Mouse (Mus musculus) heart, embryonic 10.5 days (tissue): ENCODE measurements around the gene Lrguk. TPM values are rescaled to one million over a fixed set of nuclear protein-coding genes. Genes with fewer than 3 reads are reported as not detected.

Experiments used
- DNase-seq: peaks from one replicate; pipeline ENCODE4 v3.0.0-alpha.2; 2017; ENCODE audit warnings: low spot score
- H3K27ac ChIP-seq: fragments of 300-500 bp; sonication (generic); 2 replicates; pipeline ENCODE4 v1.5.1; 2016; ENCODE audit warnings: mild to moderate bottlenecking
- H3K27me3 ChIP-seq: fragments of 300-500 bp; sonication (generic); 2 replicates; pipeline ENCODE4 v1.6.1; 2016; ENCODE audit warnings: mild to moderate bottlenecking; ENCODE audit not compliant: poor library complexity, insufficient read depth, severe bottlenecking
- H3K36me3 ChIP-seq: fragments of 300-500 bp; sonication (generic); 2 replicates; pipeline ENCODE4 v1.6.1; 2016; ENCODE audit warnings: mild to moderate bottlenecking, moderate library complexity
- H3K4me1 ChIP-seq: fragments of 300-500 bp; sonication (generic); 2 replicates; pipeline ENCODE4 v1.6.1; 2016; ENCODE audit warnings: mild to moderate bottlenecking
- H3K4me3 ChIP-seq: fragments of 300-500 bp; sonication (generic); 2 replicates; pipeline ENCODE4 v1.5.1; 2016; ENCODE audit warnings: mild to moderate bottlenecking, moderate library complexity
- H3K9me3 ChIP-seq: fragments of 300-500 bp; sonication (generic); 2 replicates; pipeline ENCODE4 v1.6.1; 2016; ENCODE audit warnings: mild to moderate bottlenecking, moderate library complexity
- WGBS: fragments of 180-500 bp; shearing (Covaris S2); methylation state at CpG from one replicate; pipeline ENCODE4 v1.1.7; 2016; 5-methylcytosine and 5-hydroxymethylcytosine counted together
- polyA plus RNA-seq: library from polyadenylated mRNA; unstranded; fragments of >200 nt; fragmentation: Nextera tagmentation; extraction: Ambion mirVana; gene quantifications from 2 replicates; pipeline ENCODE4 v1.2.1, GENCODE M21; 2016

The Lrguk gene
- polyA plus RNA-seq, 1 experiment from 2014 or later = 0.88 TPM

- no peaks in the 10 kb centered on the region for H3K36me3 ChIP-seq
Measured at GRCm38 (mm10) chr6:34073931-34074442, 44.7 kb downstream of the Lrguk start.

DNA sequence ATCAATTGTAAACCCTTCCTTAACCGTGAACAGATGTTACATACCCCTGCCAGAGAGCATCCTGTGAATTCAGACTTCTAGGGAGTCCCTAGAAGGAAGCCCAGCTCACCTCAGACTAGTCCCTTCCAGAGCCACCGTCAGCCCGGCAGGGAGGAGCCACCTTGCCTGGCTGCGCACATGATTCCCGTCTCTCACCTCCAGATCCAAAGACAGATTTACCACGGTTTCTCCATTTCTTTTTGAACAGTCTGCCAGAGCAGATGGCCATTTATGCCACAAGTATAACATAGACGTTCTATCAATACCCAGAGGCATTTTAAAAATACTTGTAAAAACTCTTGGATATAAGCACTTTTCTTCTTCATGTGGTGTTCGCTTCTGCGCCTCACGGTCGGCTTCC is 46.3 kb downstream of the Lrguk start:
- no peak for DNase-seq
- no peaks in the 10 kb centered on the region for H3K9me3 ChIP-seq
- 85% methylated on average over 11 of the region's 11 CpGs for WGBS
- H3K36me3 ChIP-seq = no peaks in the 10 kb centered on the region
- H3K4me3 ChIP-seq = no peak overlapping the region
- H3K27me3 ChIP-seq = no peaks in the 10 kb centered on the region
- H3K27ac ChIP-seq = no peak overlapping the region
- H3K4me1 ChIP-seq = peaks cover 18% of the 10 kb centered on the region

More at GRCm38 (mm10) chr6:34073931-34074442, 44.7 kb downstream of the Lrguk start:
- WGBS = 72% methylated on average over 3 of the region's 3 CpGs
- Histone ChIP-seq H3K27ac (no peak overlapping the region), H3K4me1 (peaks cover 13% of the 10 kb centered on the region), H3K9me3 (no peaks in the 10 kb centered on the region), H3K27me3 (no peaks in the 10 kb centered on the region), H3K4me3 (no peak overlapping the region)
- no peak for DNase-seq

DNA sequence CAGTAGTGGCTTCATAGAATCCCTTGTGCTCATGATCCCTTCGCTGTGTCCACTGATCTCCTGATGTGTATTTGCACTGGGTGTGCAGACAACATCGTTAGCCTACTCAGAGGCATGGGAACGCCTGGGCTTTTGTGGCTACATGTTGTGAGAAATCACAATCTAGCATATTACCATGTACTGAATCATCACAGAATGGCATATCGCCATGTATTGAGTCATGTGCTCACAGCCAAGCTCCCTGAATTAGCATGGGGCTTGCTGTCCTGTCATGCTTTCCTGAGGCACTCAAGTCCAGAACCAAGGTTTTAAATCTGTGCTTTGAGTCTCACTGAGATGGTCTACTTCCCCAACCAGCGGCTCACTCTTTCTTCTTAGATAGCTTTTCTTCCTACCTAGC is 54.2 kb downstream of the Lrguk start:
- 0 out of 2 replicates have a peak, but pooled peaks cover 6% of the 10 kb centered on the region for H3K4me1 ChIP-seq
- H3K27ac ChIP-seq = no peak overlapping the region
- no peaks in the 10 kb centered on the region for H3K36me3 ChIP-seq
- WGBS = 94% methylated on average over 5 of the region's 5 CpGs
- no peak for DNase-seq
- no peaks in the 10 kb centered on the region for H3K9me3 ChIP-seq
- H3K27me3 ChIP-seq = no peaks in the 10 kb centered on the region
- H3K4me3 ChIP-seq = no peak overlapping the region

DNA sequence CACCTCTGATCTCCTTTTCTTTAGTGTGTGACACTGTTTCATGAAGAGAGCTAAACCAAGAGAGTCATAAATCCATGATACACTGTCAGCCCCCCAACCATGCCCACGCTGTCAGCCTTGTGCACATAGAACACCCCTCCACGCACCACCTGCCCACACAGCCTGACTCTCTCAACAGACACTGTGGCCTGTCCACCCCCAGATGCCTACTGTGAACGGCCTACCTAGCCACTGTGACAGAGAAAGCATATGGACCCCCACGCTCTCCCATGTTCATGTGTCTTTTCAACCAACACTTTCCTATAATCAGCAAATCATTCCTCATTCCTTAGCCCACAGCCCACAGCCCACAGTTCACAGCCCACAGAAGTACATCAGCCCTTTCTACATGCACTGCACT is 58.5 kb downstream of the Lrguk start:
- Histone ChIP-seq H3K9me3 (no peaks in the 10 kb centered on the region), H3K36me3 (no peaks in the 10 kb centered on the region), H3K27me3 (no peaks in the 10 kb centered on the region), H3K4me1 (no peaks in the 10 kb centered on the region), H3K27ac (no peak overlapping the region), H3K4me3 (no peak overlapping the region)
- 85% methylated on average over 4 of the region's 4 CpGs for WGBS
- no peak for DNase-seq

GRCm38 (mm10) chr6:34088986-34089385 is 59.7 kb downstream of the Lrguk start:
- no peak for DNase-seq
- Histone ChIP-seq H3K27me3 (no peaks in the 10 kb centered on the region), H3K4me1 (no peaks in the 10 kb centered on the region), H3K9me3 (no peaks in the 10 kb centered on the region), H3K4me3 (no peak overlapping the region), H3K36me3 (no peaks in the 10 kb centered on the region), H3K27ac (no peak overlapping the region)
- 91% methylated on average over 3 of the region's 3 CpGs for WGBS

GRCm38 (mm10) chr6:34091537-34091936 is 62.3 kb downstream of the Lrguk start:
- H3K36me3 ChIP-seq = no peaks in the 10 kb centered on the region
- no peaks in the 10 kb centered on the region for H3K27me3 ChIP-seq
- H3K4me3 ChIP-seq = no peak overlapping the region
- WGBS = 73% methylated on average over 3 of the region's 3 CpGs
- H3K9me3 ChIP-seq = no peaks in the 10 kb centered on the region
- no peak overlapping the region for H3K27ac ChIP-seq
- no peak for DNase-seq
- peaks cover 4% of the 10 kb centered on the region; the same call in 1 of the 2 replicates for H3K4me1 ChIP-seq

DNA sequence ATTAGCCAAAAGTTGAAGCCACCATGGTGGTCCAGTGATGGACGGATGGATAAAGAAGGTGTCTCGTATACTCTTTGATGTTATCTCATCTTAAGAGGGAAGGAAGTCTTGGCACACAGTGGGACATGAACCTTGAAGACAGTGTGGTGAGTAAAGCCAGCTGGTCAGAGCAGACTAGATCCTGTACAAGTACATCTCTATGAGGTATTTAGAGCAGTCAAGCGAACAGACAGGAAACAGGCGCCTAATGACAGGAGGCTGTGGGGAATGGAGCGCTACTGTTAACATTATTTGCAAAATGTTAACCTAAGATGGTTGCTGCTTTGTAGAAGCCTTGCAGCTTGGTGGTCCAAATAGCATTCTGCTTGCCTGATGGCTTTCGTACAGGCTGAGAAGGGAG is 67.0 kb downstream of the Lrguk start:
- no peak overlapping the region for H3K27ac ChIP-seq
- H3K9me3 ChIP-seq = no peaks in the 10 kb centered on the region
- no peak for DNase-seq
- H3K27me3 ChIP-seq = no peaks in the 10 kb centered on the region
- H3K36me3 ChIP-seq = no peaks in the 10 kb centered on the region
- 70% methylated on average over 6 of the region's 6 CpGs for WGBS
- peaks cover 5% of the 10 kb centered on the region; the same call in 1 of the 2 replicates for H3K4me1 ChIP-seq
- no peak overlapping the region for H3K4me3 ChIP-seq

DNA sequence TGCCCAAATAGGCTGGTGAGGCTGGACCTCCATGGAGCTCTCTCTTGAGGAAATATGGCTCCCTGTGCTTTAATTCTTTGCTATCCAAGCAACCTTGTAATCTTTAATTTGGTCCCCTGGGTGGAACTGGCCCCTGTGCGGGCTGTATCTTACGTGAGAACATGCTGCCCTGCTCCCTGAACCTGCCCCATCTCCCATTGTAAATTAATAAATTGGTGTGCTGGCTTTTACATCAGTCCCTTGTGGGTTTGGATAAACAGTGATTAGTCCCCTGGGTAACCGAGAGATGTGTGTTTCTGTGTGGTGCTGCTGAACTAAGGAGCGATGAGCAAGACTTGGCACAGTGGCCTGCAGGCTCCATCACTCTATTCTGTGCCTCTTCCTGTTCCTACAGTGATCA is 67.7 kb downstream of the Lrguk start:
- DNase-seq = no peak
- Histone ChIP-seq H3K4me3 (no peak overlapping the region), H3K36me3 (no peaks in the 10 kb centered on the region), H3K9me3 (no peaks in the 10 kb centered on the region), H3K4me1 (peaks cover 9% of the 10 kb centered on the region; the same call in 1 of the 2 replicates), H3K27ac (no peak overlapping the region), H3K27me3 (no peaks in the 10 kb centered on the region)
- 89% methylated on average over 4 of the region's 4 CpGs for WGBS

- WGBS = 89% methylated on average over 6 of the region's 6 CpGs
- Histone ChIP-seq H3K9me3 (no peaks in the 10 kb centered on the region), H3K4me1 (peaks cover 14% of the 10 kb centered on the region; the same call in 1 of the 2 replicates), H3K36me3 (no peaks in the 10 kb centered on the region), H3K27me3 (no peaks in the 10 kb centered on the region), H3K4me3 (no peak overlapping the region), H3K27ac (no peak overlapping the region)
- no peak for DNase-seq
Measured at GRCm38 (mm10) chr6:34099725-34100124, 70.5 kb downstream of the Lrguk start.

DNA sequence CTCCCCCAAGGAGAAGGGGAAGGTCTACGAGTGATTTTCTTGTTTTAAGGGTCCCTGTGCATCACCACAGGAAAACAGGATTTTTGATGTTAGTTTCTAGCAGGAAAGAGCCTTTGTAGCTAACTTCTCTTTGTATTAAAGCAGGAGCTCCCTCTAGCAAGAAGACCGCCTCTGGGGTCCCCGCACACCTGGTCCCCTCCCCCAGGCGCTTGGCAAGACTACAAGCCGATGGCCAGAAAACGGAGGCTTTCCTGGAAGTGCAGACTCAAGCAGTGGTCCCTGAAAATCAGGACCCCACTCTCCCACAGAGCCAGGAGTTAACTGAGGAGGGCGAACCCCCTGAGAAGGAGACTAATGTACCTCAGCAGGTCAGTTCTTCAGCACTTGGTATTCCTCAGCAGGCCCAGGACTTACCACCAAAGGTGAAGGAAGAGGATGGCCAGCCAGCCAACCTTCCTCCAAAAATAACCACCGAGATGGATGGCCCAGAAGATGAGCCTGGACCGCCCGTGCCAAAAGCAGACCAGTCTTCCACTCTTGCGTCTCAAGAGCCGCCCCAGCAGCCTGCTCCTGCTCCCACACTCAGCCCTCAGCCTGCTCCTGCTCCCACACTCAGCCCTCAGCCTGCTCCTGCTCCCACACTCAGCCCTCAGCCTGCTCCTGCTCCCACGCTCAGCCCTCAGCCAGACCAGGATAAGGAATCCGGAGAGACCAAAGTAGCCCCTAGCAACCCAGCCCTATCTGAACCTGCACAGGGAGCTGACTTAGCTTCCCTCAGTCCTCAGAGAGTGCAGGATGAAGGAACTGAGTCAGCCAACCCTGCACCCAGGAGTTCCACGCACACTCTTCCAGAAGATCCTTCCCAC is 72.5 kb downstream of the Lrguk start:
- 71% methylated on average over 15 of the region's 15 CpGs for WGBS
- Histone ChIP-seq H3K27me3 (no peaks in the 10 kb centered on the region), H3K27ac (no peak overlapping the region), H3K9me3 (no peaks in the 10 kb centered on the region), H3K36me3 (no peaks in the 10 kb centered on the region), H3K4me1 (peaks cover 9% of the 10 kb centered on the region; the same call in 1 of the 2 replicates), H3K4me3 (no peak overlapping the region)
- DNase-seq = no peak

DNA sequence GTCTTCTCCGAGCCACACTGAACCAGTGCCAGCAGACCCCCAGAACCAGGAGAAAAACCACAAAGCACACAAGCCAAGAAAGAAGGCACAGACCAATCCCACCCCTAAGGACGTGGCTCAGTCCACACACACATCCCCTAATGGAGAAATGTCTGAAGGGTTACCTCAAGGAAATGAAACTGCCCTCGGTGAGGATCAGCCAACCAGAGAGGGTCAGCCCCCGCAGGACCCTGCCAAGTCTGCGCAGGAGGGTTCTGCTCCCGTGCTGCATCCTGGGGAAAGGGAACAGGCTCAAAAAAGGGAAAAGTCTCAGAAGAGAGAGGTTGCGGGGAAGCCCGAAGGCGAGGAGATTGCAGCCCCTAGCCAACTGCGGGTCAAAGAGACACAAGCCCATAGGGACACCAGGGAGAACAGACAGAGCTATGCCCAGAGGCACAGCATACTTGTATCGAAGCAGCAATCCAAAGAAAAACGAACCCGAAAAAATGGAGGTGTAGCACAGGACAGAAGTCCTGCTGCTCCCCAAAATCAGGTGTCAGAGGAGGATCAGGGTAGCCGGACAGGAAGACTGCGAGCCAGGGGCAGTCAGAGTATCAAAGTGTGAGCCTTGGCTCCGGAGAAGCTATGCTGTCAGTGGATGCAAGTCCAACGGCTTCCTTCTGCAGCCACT is 74.1 kb downstream of the Lrguk start:
- no peak for DNase-seq
- Histone ChIP-seq H3K27ac (no peak overlapping the region), H3K4me1 (0 out of 2 replicates have a peak, but pooled peaks cover 9% of the 10 kb centered on the region), H3K27me3 (no peaks in the 10 kb centered on the region), H3K9me3 (no peaks in the 10 kb centered on the region), H3K36me3 (no peaks in the 10 kb centered on the region), H3K4me3 (no peak overlapping the region)
- WGBS = 86% methylated on average over 17 of the region's 17 CpGs

GRCm38 (mm10) chr6:34110571-34110970 is 81.3 kb downstream of the Lrguk start:
- H3K36me3 ChIP-seq = no peaks in the 10 kb centered on the region
- H3K27me3 ChIP-seq = no peaks in the 10 kb centered on the region
- H3K4me3 ChIP-seq = no peak overlapping the region
- WGBS = 83% methylated on average over 10 of the region's 10 CpGs
- 0 out of 2 replicates have a peak, but pooled peaks cover 4% of the 10 kb centered on the region for H3K4me1 ChIP-seq
- H3K9me3 ChIP-seq = no peaks in the 10 kb centered on the region
- no peak for DNase-seq
- no peak overlapping the region for H3K27ac ChIP-seq

- H3K27ac ChIP-seq = no peak overlapping the region
- H3K4me3 ChIP-seq = no peak overlapping the region
- DNase-seq = no peak
- H3K9me3 ChIP-seq = no peaks in the 10 kb centered on the region
- no peaks in the 10 kb centered on the region for H3K27me3 ChIP-seq
- H3K36me3 ChIP-seq = no peaks in the 10 kb centered on the region
- 81% methylated on average over 6 of the region's 6 CpGs for WGBS
- 0 out of 2 replicates have a peak, but pooled peaks cover 4% of the 10 kb centered on the region for H3K4me1 ChIP-seq
Measured at GRCm38 (mm10) chr6:34111406-34111805, 82.2 kb downstream of the Lrguk start.
